Mouse (Mus musculus) erythroid progenitor cell, adult 5-6 weeks (primary cell): ENCODE results near the gene Wfdc2. TPM values are rescaled to one million over a fixed set of nuclear protein-coding genes. Genes with fewer than 3 reads are reported as not detected.
"Not testable (repeated sequence)": the region's sequence is repeated elsewhere in the genome, so short reads cannot be mapped to it uniquely, and the experiment has no call there.

Source experiments
- ATAC-seq: replicated peaks from 2 replicates; pipeline ENCODE4 v1.8.0; 2016; ENCODE audit warnings: moderate number of reproducible peaks, mild to moderate bottlenecking, moderate TSS enrichment, inconsistent platforms; ENCODE audit not compliant: poor library complexity, low FRiP score, severe bottlenecking
- total RNA-seq, 2 experiments: library from RNA; stranded (forward) in 1 of 2; stranded (reverse) in 1 of 2; fragments of 150-400 nt in 1 of 2; fragments of 186-747, 209-891 nt in 1 of 2; gene quantifications; 2 replicates each; pipeline versions ENCODE4 v1.2.3 to v1.2.4; 2015 to 2017; ENCODE audit warnings: low replicate concordance in 2 of 2

Gene Wfdc2
- total RNA-seq, 2 experiments from 2014 or later = not detected

- ATAC-seq = no peak
Measured at GRCm38 (mm10) chr2:164604411-164604810, 42.2 kb downstream of the Wfdc2 start.

- ATAC-seq = no peak
Measured at GRCm38 (mm10) chr2:164608781-164609180, 46.6 kb downstream of the Wfdc2 start.

GRCm38 (mm10) chr2:164613471-164613870, 51.3 kb downstream of the Wfdc2 start, which contains the start of the genes Wfdc6b and Wfdc8:
TSS of gene Wfdc6b (plus strand) at chr2:164613522.
TSS of gene Wfdc8 (minus strand) at chr2:164613626.
- ATAC-seq = not testable (repeated sequence)

DNA sequence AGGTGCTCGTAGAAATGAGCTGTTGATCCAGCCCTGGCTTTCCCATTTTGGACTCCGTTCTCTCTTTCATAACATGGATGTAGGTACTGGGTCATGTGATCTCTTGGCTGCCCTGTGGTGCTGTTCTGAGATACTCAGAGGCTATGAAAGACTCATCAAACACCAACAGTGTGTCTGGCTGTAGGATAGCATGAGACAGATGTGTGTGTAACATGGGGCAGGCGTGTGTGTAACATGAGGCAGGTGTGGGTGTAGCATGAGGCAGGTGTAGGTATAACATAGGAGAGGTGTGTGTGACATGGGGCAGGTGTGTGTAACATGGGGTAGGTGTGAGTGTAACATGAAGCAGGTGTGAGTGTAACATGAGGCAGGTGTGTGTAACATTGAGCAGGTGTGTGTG, 53.2 kb downstream of the Wfdc2 start:
- no peak for ATAC-seq

Other genes starting within 250 kb of the Wfdc2 start
- gene Svs6, start 245.7 kb upstream of the Wfdc2 start, total RNA-seq (2015; ENCODE audit: low replicate concordance) = not detected in 2 replicates
- gene Svs6, start 245.7 kb upstream of the Wfdc2 start, total RNA-seq (2017; ENCODE audit: low replicate concordance) = not detected in 2 replicates
- gene Svs5, start 229.7 kb upstream of the Wfdc2 start, total RNA-seq (2015; ENCODE audit: low replicate concordance) = not detected in 2 replicates
- gene Svs5, start 229.7 kb upstream of the Wfdc2 start, total RNA-seq (2017; ENCODE audit: low replicate concordance) = not detected in 2 replicates
- gene Slpi, start 173.3 kb upstream of the Wfdc2 start, total RNA-seq (2015; ENCODE audit: low replicate concordance) = 36.9 and 68.8 TPM in 2 replicates
- 6.3 and 11.0 TPM in 2 replicates for gene Slpi, start 173.3 kb upstream of the Wfdc2 start, total RNA-seq (2017; ENCODE audit: low replicate concordance)
- not detected in 2 replicates for gene Rbpjl, start 159.3 kb upstream of the Wfdc2 start, total RNA-seq (2015; ENCODE audit: low replicate concordance)
- not detected in 2 replicates for gene Rbpjl, start 159.3 kb upstream of the Wfdc2 start, total RNA-seq (2017; ENCODE audit: low replicate concordance)
- not detected in 2 replicates for gene Matn4, start 157.3 kb upstream of the Wfdc2 start, total RNA-seq (2015; ENCODE audit: low replicate concordance)
- not detected in 2 replicates for gene Matn4, start 157.3 kb upstream of the Wfdc2 start, total RNA-seq (2017; ENCODE audit: low replicate concordance)
- 2.5 and 7.2 TPM in 2 replicates for gene Sdc4, start 118.5 kb upstream of the Wfdc2 start, total RNA-seq (2015; ENCODE audit: low replicate concordance)
- gene Sdc4, start 118.5 kb upstream of the Wfdc2 start, total RNA-seq (2017; ENCODE audit: low replicate concordance) = 5.7 and 7.2 TPM in 2 replicates
- 8.8 and 10.8 TPM in 2 replicates for gene Sys1, start 105.4 kb upstream of the Wfdc2 start, total RNA-seq (2015; ENCODE audit: low replicate concordance)
- 3.1 and 5.3 TPM in 2 replicates for gene Sys1, start 105.4 kb upstream of the Wfdc2 start, total RNA-seq (2017; ENCODE audit: low replicate concordance)
- not detected in 2 replicates for gene Gm20458, start 101.4 kb upstream of the Wfdc2 start, total RNA-seq (2015; ENCODE audit: low replicate concordance)
- not detected in 2 replicates for gene Gm20458, start 101.4 kb upstream of the Wfdc2 start, total RNA-seq (2017; ENCODE audit: low replicate concordance)
- not detected in 2 replicates for gene Trp53tg5, start 88.7 kb upstream of the Wfdc2 start, total RNA-seq (2015; ENCODE audit: low replicate concordance)
- gene Trp53tg5, start 88.7 kb upstream of the Wfdc2 start, total RNA-seq (2017; ENCODE audit: low replicate concordance) = not detected in 2 replicates
- 6.3 TPM in 1 of 2 replicates, not detected in the other for gene Dbndd2, start 76.3 kb upstream of the Wfdc2 start, total RNA-seq (2015; ENCODE audit: low replicate concordance)
- gene Dbndd2, start 76.3 kb upstream of the Wfdc2 start, total RNA-seq (2017; ENCODE audit: low replicate concordance) = 0.61 TPM in 1 of 2 replicates, not detected in the other
- gene Pigt, start 64.9 kb upstream of the Wfdc2 start, total RNA-seq (2015; ENCODE audit: low replicate concordance) = 18.0 and 22.7 TPM in 2 replicates
- 7.7 and 26.9 TPM in 2 replicates for gene Pigt, start 64.9 kb upstream of the Wfdc2 start, total RNA-seq (2017; ENCODE audit: low replicate concordance)
- not detected in 2 replicates for gene Spint3, start 11.0 kb downstream of the Wfdc2 start, total RNA-seq (2015; ENCODE audit: low replicate concordance)
- gene Spint3, start 11.0 kb downstream of the Wfdc2 start, total RNA-seq (2017; ENCODE audit: low replicate concordance) = not detected in 2 replicates
- not detected in 2 replicates for gene Wfdc6a, start 23.0 kb downstream of the Wfdc2 start, total RNA-seq (2015; ENCODE audit: low replicate concordance)
- gene Wfdc6a, start 23.0 kb downstream of the Wfdc2 start, total RNA-seq (2017; ENCODE audit: low replicate concordance) = not detected in 2 replicates
- gene Eppin, start 31.2 kb downstream of the Wfdc2 start, total RNA-seq (2015; ENCODE audit: low replicate concordance) = not detected in 2 replicates
- not detected in 2 replicates for gene Eppin, start 31.2 kb downstream of the Wfdc2 start, total RNA-seq (2017; ENCODE audit: low replicate concordance)
- not detected in 2 replicates for gene Wfdc6b, start 51.1 kb downstream of the Wfdc2 start, total RNA-seq (2015; ENCODE audit: low replicate concordance)
- not detected in 2 replicates for gene Wfdc6b, start 51.1 kb downstream of the Wfdc2 start, total RNA-seq (2017; ENCODE audit: low replicate concordance)
- not detected in 2 replicates for gene Wfdc8, start 51.2 kb downstream of the Wfdc2 start, total RNA-seq (2015; ENCODE audit: low replicate concordance)
- gene Wfdc8, start 51.2 kb downstream of the Wfdc2 start, total RNA-seq (2017; ENCODE audit: low replicate concordance) = not detected in 2 replicates
- gene Wfdc16, start 76.4 kb downstream of the Wfdc2 start, total RNA-seq (2015; ENCODE audit: low replicate concordance) = not detected in 2 replicates
- not detected in 2 replicates for gene Wfdc16, start 76.4 kb downstream of the Wfdc2 start, total RNA-seq (2017; ENCODE audit: low replicate concordance)
- not detected in 2 replicates for gene Wfdc10, start 93.6 kb downstream of the Wfdc2 start, total RNA-seq (2015; ENCODE audit: low replicate concordance)
- not detected in 2 replicates for gene Wfdc10, start 93.6 kb downstream of the Wfdc2 start, total RNA-seq (2017; ENCODE audit: low replicate concordance)
- gene Wfdc9, start 94.2 kb downstream of the Wfdc2 start, total RNA-seq (2015; ENCODE audit: low replicate concordance) = not detected in 2 replicates
- not detected in 2 replicates for gene Wfdc9, start 94.2 kb downstream of the Wfdc2 start, total RNA-seq (2017; ENCODE audit: low replicate concordance)
- not detected in 2 replicates for gene Wfdc11, start 111.7 kb downstream of the Wfdc2 start, total RNA-seq (2015; ENCODE audit: low replicate concordance)
- gene Wfdc11, start 111.7 kb downstream of the Wfdc2 start, total RNA-seq (2017; ENCODE audit: low replicate concordance) = not detected in 2 replicates
- gene Wfdc13, start 122.7 kb downstream of the Wfdc2 start, total RNA-seq (2015; ENCODE audit: low replicate concordance) = not detected in 2 replicates
- gene Wfdc13, start 122.7 kb downstream of the Wfdc2 start, total RNA-seq (2017; ENCODE audit: low replicate concordance) = not detected in 2 replicates
- gene Spint4, start 136.1 kb downstream of the Wfdc2 start, total RNA-seq (2015; ENCODE audit: low replicate concordance) = not detected in 2 replicates
- not detected in 2 replicates for gene Spint4, start 136.1 kb downstream of the Wfdc2 start, total RNA-seq (2017; ENCODE audit: low replicate concordance)
- not detected in 2 replicates for gene Spint5, start 152.9 kb downstream of the Wfdc2 start, total RNA-seq (2015; ENCODE audit: low replicate concordance)
- not detected in 2 replicates for gene Spint5, start 152.9 kb downstream of the Wfdc2 start, total RNA-seq (2017; ENCODE audit: low replicate concordance)
- 4.2 and 6.1 TPM in 2 replicates for gene Wfdc3, start 183.5 kb downstream of the Wfdc2 start, total RNA-seq (2015; ENCODE audit: low replicate concordance)
- 2.3 and 2.8 TPM in 2 replicates for gene Wfdc3, start 183.5 kb downstream of the Wfdc2 start, total RNA-seq (2017; ENCODE audit: low replicate concordance)
- gene Dnttip1, start 183.6 kb downstream of the Wfdc2 start, total RNA-seq (2015; ENCODE audit: low replicate concordance) = 64.6 and 69.2 TPM in 2 replicates
- 44.0 and 58.0 TPM in 2 replicates for gene Dnttip1, start 183.6 kb downstream of the Wfdc2 start, total RNA-seq (2017; ENCODE audit: low replicate concordance)
- gene Ube2c, start 207.5 kb downstream of the Wfdc2 start, total RNA-seq (2015; ENCODE audit: low replicate concordance) = 1,168 and 1,264 TPM in 2 replicates
- 649 and 1,020 TPM in 2 replicates for gene Ube2c, start 207.5 kb downstream of the Wfdc2 start, total RNA-seq (2017; ENCODE audit: low replicate concordance)
- not detected in 2 replicates for gene Tnnc2, start 217.6 kb downstream of the Wfdc2 start, total RNA-seq (2015; ENCODE audit: low replicate concordance)
- not detected in 2 replicates for gene Tnnc2, start 217.6 kb downstream of the Wfdc2 start, total RNA-seq (2017; ENCODE audit: low replicate concordance)
- not detected in 2 replicates for gene Snx21, start 223.4 kb downstream of the Wfdc2 start, total RNA-seq (2015; ENCODE audit: low replicate concordance)
- 0.13 TPM in 1 of 2 replicates, not detected in the other for gene Snx21, start 223.4 kb downstream of the Wfdc2 start, total RNA-seq (2017; ENCODE audit: low replicate concordance)
- 23.8 and 30.6 TPM in 2 replicates for gene Acot8, start 242.5 kb downstream of the Wfdc2 start, total RNA-seq (2015; ENCODE audit: low replicate concordance)
- 33.6 and 58.4 TPM in 2 replicates for gene Acot8, start 242.5 kb downstream of the Wfdc2 start, total RNA-seq (2017; ENCODE audit: low replicate concordance)
- 2.5 and 7.2 TPM in 2 replicates for gene Zswim3, start 242.7 kb downstream of the Wfdc2 start, total RNA-seq (2015; ENCODE audit: low replicate concordance)
- 1.3 and 2.3 TPM in 2 replicates for gene Zswim3, start 242.7 kb downstream of the Wfdc2 start, total RNA-seq (2017; ENCODE audit: low replicate concordance)